Mouse (Mus musculus): Measurements from ENCODE around the gene Ccdc153.
A peak's percentile ranks its signal among the peaks of the same experiment; 100 is the strongest.

The Ccdc153 gene

GRCm38 (mm10) chr9:44240399-44240798 is at the start of gene Ccdc153:
Gene Ccdc153, plus strand, starts transcription at chr9:44240676.
- DNase-seq: no peak

GRCm38 (mm10) chr9:44191166-44191565 is 49.3 kb upstream of the Ccdc153 start:
- peak; percentile 14 for DNase-seq

GRCm38 (mm10) chr9:44192312-44192711 is 48.2 kb upstream of the Ccdc153 start:
- DNase-seq: no peak

GRCm38 (mm10) chr9:44192794-44193193 is 47.7 kb upstream of the Ccdc153 start:
- no peak for DNase-seq

GRCm38 (mm10) chr9:44194000-44194399 is 46.5 kb upstream of the Ccdc153 start:
- no peak for DNase-seq

- DNase-seq: no peak
Observed at GRCm38 (mm10) chr9:44196354-44196753, 44.1 kb upstream of the Ccdc153 start.

GRCm38 (mm10) chr9:44199166-44199565 is 41.3 kb upstream of the Ccdc153 start:
- no peak for DNase-seq

GRCm38 (mm10) chr9:44199580-44199979 is 40.9 kb upstream of the Ccdc153 start:
- peak; percentile 22 for DNase-seq

- DNase-seq: no peak
Observed at GRCm38 (mm10) chr9:44200458-44200857, 40.0 kb upstream of the Ccdc153 start.

GRCm38 (mm10) chr9:44207840-44208239 is 32.6 kb upstream of the Ccdc153 start:
- DNase-seq: no peak

GRCm38 (mm10) chr9:44209416-44209815 is 31.1 kb upstream of the Ccdc153 start:
- no peak for DNase-seq

- DNase-seq: no peak
Observed at GRCm38 (mm10) chr9:44212406-44212805, 28.1 kb upstream of the Ccdc153 start.

GRCm38 (mm10) chr9:44213538-44213937 is 26.9 kb upstream of the Ccdc153 start:
- no peak for DNase-seq

GRCm38 (mm10) chr9:44225993-44226392 is 14.5 kb upstream of the Ccdc153 start:
- no peak for DNase-seq

GRCm38 (mm10) chr9:44231609-44232008 is 8.9 kb upstream of the Ccdc153 start:
- DNase-seq: no peak

GRCm38 (mm10) chr9:44233021-44233801 is 7.3 kb upstream of the Ccdc153 start:
- DNase-seq: no peak

- peak; percentile 99 for DNase-seq
Observed at GRCm38 (mm10) chr9:44233802-44234478, 6.5 kb upstream of the Ccdc153 start, which contains the start of gene Cbl. Gene Cbl, minus strand, starts transcription at chr9:44234049.

- DNase-seq: peak; percentile 65
Observed at GRCm38 (mm10) chr9:44234479-44235427, 5.7 kb upstream of the Ccdc153 start.

GRCm38 (mm10) chr9:44236601-44237000 is 3.9 kb upstream of the Ccdc153 start:
- no peak for DNase-seq

GRCm38 (mm10) chr9:44237128-44237527 is 3.3 kb upstream of the Ccdc153 start:
- no peak for DNase-seq

- no peak for DNase-seq
Observed at GRCm38 (mm10) chr9:44238501-44239190, 1.8 kb upstream of the Ccdc153 start.

GRCm38 (mm10) chr9:44239447-44239846 is 1.0 kb upstream of the Ccdc153 start:
- DNase-seq: peak; percentile 75
